Mouse (Mus musculus) forebrain, embryonic 12.5 days (tissue): ENCODE measurements at regions not wholly inside any gene's neighbourhood (a gene's known extent, or its start where the extent isn't known, plus 50 kb on each side); places are given as distances from the start of the nearest gene placed in this dataset.

ENCODE experiments used
- ATAC-seq: fragments of 200-750 bp; cut with Nextera tagmentation; 2 replicates; pipeline ENCODE4 v1.8.0; 2017; ENCODE audit warnings: moderate TSS enrichment; ENCODE audit not compliant: low FRiP score
- H3K27ac ChIP-seq: fragments of 300-500 bp; sonication (generic); 2 replicates; pipeline ENCODE4 v1.5.1; 2016; ENCODE audit warnings: mild to moderate bottlenecking
- H3K27me3 ChIP-seq: fragments of 300-500 bp; sonication (generic); 2 replicates; pipeline ENCODE4 v1.6.1; 2016; ENCODE audit warnings: mild to moderate bottlenecking
- H3K36me3 ChIP-seq: fragments of 300-500 bp; sonication (generic); replicated peaks from 2 replicates; pipeline ENCODE4 v1.6.1; 2016; ENCODE audit warnings: mild to moderate bottlenecking
- H3K4me1 ChIP-seq: fragments of 300-500 bp; sonication (generic); 2 replicates; pipeline ENCODE4 v1.6.1; 2016
- H3K4me2 ChIP-seq: fragments of 300-500 bp; sonication (generic); 2 replicates; pipeline ENCODE4 v1.6.1; 2016; ENCODE audit warnings: mild to moderate bottlenecking, moderate library complexity
- H3K4me3 ChIP-seq: fragments of 300-500 bp; sonication (generic); replicated peaks from 2 replicates; pipeline ENCODE4 v1.5.1; 2016; ENCODE audit warnings: mild to moderate bottlenecking
- H3K9ac ChIP-seq: fragments of 300-500 bp; sonication (generic); 2 replicates; pipeline ENCODE4 v1.6.1; 2016; ENCODE audit warnings: mild to moderate bottlenecking
- H3K9me3 ChIP-seq: fragments of 300-500 bp; sonication (generic); 2 replicates; pipeline ENCODE4 v1.6.1; 2016
- WGBS: fragments of 180-500 bp; shearing (Covaris S2); methylation state at CpG from one replicate; pipeline ENCODE4 v1.1.7; 2016; 5-methylcytosine and 5-hydroxymethylcytosine counted together

DNA sequence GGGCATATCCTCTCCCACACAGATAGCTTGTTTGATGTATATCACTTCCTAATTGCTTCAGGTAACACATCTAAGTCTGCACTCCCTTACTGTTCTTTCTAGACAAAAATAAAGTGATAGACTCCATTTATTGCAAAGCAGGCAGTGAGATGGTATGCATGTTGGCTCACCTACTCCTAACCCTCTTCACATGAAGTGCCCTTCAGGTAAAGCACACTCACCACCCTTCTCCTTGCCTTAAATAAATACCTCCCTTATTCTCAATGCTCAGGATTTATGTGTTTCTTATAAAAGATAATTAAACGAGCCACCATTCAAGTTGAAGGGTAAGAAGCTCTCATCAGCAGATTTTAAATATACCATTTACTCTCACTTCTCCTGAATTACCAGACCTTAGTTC, 1347.7 kb upstream of the Zeb2 start:
- no peaks in the 10 kb centered on the region for H3K27me3 ChIP-seq
- no peak overlapping the region for H3K4me3 ChIP-seq
- H3K27ac ChIP-seq: no peak overlapping the region
- no peaks in the 10 kb centered on the region for H3K4me1 ChIP-seq
- no peaks in the 10 kb centered on the region for H3K36me3 ChIP-seq
- H3K4me2 ChIP-seq: no peak overlapping the region
- no peaks in the 10 kb centered on the region for H3K9me3 ChIP-seq
- WGBS: 94% methylated on average over 1 of the region's 1 CpGs
- no peak for ATAC-seq
- no peak overlapping the region for H3K9ac ChIP-seq

DNA sequence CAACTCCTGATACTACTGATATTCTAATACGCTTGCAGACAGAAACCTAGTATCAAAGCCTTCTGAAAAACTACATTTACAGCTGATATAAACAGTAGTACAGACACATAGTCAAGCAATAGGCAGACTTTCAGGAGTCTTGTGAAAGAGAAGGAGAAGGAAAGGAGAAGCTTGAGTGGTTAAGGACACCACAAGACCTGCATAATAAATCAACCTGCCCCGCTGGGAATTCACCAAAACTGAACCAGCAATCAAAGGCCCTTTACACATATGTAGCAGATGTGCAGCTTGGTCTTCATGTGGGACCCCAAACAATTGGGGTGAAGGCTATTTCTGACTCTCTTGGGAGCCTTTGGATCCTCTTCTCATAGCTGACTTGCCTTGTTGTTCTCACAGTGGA, 1345.5 kb upstream of the Zeb2 start:
- no peak overlapping the region for H3K4me3 ChIP-seq
- WGBS: 90% methylated on average over 2 of the region's 2 CpGs
- no peak overlapping the region for H3K9ac ChIP-seq
- ATAC-seq: no peak
- H3K36me3 ChIP-seq: no peaks in the 10 kb centered on the region
- H3K4me2 ChIP-seq: no peak overlapping the region
- no peaks in the 10 kb centered on the region for H3K9me3 ChIP-seq
- H3K27ac ChIP-seq: no peak overlapping the region
- H3K27me3 ChIP-seq: no peaks in the 10 kb centered on the region
- no peaks in the 10 kb centered on the region for H3K4me1 ChIP-seq

DNA sequence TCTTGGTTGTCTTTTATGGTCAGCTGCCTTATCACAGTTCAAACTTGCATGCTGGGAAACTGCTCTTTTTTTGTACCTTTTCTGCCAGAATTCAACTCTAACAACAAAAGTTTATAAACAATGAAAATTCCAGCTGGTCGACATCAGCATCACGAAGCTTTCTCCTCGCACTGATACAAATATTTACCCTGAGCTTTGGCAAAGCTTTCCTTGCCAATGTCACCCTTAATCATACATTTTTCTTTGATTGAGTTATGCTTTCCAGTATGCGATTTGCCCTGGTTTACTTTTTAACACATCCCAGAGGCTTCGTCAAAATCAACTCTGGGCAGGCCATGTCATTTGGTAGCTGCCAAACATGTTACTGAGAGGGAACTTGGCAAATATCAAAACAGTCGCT, 1333.5 kb upstream of the Zeb2 start:
- Histone ChIP-seq H3K9ac (no peak overlapping the region), H3K4me3 (no peak overlapping the region), H3K4me1 (no peaks in the 10 kb centered on the region), H3K9me3 (no peaks in the 10 kb centered on the region), H3K27ac (no peak overlapping the region), H3K27me3 (no peaks in the 10 kb centered on the region), H3K36me3 (no peaks in the 10 kb centered on the region), H3K4me2 (no peak overlapping the region)
- WGBS: 72% methylated on average over 6 of the region's 6 CpGs
- no peak for ATAC-seq

DNA sequence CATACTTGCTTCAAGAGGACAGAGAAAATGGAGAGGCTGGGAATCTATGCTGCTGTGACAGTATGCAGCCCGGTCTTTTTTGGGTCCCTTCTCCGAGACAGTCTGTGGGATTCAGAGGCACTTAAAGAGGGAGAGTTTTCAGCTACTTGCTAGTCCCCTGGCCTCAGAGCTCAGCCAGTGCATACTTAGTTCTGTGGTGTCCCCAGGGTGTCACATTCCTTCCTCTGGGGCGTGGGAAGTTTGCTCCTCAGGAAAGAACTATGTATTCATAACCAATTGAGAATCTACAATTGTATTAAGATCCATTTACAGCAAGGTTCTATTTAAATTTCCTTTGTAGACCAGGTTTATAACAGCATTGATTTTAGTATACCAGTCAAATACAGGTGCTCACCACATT, 1328.1 kb upstream of the Zeb2 start:
- Histone ChIP-seq H3K27ac (no peak overlapping the region), H3K4me1 (peaks cover 8% of the 10 kb centered on the region; the same call in 1 of the 2 replicates), H3K36me3 (no peaks in the 10 kb centered on the region), H3K9me3 (no peaks in the 10 kb centered on the region), H3K27me3 (no peaks in the 10 kb centered on the region), H3K4me2 (no peak overlapping the region), H3K4me3 (no peak overlapping the region), H3K9ac (no peak overlapping the region)
- WGBS: 72% methylated on average over 3 of the region's 3 CpGs
- no peak for ATAC-seq

DNA sequence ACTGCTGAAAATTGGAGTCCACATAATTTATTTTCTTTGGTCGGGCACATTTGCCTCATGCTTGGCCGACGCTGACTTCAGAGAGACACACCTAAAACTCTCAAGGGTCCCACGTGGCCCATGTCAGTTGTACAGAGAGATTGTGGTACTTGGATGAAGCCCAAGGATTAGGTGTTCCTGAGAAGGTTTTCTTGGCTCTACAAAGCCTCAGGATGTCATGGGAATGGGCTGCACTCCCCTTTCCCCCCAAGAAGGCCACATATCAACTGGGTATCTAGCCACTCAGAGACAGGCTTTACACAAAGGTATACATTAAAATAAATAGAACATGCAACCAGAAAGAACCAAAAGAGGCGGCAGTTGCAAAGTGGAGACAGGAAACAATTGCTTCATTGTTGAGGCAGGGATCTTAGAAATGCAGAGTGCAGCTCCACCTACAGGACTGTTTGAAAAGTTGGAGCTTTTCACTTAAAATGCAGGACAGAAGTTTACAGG, 1326.5 kb upstream of the Zeb2 start:
- peak; percentile 66 for ATAC-seq
- Histone ChIP-seq H3K9ac (no peak overlapping the region), H3K9me3 (no peaks in the 10 kb centered on the region), H3K36me3 (no peaks in the 10 kb centered on the region), H3K27me3 (no peaks in the 10 kb centered on the region), H3K4me1 (peaks cover 8% of the 10 kb centered on the region; the same call in 1 of the 2 replicates), H3K4me2 (no peak overlapping the region), H3K27ac (no peak overlapping the region), H3K4me3 (no peak overlapping the region)
- WGBS: 45% methylated on average over 5 of the region's 5 CpGs

DNA sequence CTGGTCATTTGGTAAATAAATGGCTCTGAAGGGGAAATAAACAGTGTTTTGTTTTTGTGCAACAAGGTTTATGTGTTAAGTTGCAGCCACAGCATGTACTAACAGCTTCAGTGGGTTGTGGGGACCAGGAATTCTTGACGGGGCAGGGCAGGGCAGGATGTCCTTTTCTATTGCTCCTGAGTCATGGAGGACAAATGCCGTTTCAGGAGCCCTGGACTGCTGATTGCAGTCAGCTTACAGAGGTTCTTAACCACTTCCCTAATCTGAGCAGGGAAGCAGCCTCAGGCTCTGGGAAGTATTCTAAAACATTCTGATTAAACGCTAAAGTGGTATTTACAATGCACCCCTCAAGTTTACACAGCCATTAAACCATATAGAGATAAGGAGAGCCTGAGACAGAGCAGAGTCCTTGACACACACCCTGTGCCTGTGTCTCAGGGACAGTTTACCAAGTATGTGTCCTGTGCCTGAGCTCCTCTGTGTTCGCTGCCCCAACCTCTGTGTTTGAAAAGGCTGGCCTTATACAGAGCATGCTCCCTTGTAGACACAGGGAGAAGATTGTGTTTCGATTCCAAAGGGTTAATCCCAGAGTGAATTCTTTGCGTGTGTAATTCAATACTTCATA, 1326.0 kb upstream of the Zeb2 start:
- H3K9ac ChIP-seq: no peak overlapping the region
- 60% methylated on average over 6 of the region's 6 CpGs for WGBS

DNA sequence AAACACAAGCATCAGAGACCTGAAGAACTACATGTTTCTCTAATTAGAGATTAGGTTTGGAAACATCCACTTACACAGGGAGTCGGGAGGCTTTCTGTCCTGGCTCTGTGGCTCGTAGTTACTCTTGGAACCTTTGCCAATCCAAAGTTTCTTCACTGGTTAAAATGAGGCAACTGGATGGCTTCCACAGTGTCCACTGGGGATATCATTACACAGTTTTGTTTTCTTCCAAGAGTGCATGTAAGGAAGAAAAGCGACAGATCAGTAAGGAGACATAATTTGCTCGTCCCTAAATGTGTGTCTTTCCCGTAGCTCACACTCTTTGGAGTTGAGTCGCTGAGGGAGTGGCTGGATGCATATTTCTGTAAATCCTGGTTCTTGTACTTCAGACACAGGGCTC, 1325.4 kb upstream of the Zeb2 start:
- Histone ChIP-seq H3K27ac (no peak overlapping the region), H3K27me3 (no peaks in the 10 kb centered on the region), H3K4me2 (no peak overlapping the region), H3K9me3 (no peaks in the 10 kb centered on the region), H3K4me3 (no peak overlapping the region), H3K36me3 (no peaks in the 10 kb centered on the region), H3K9ac (no peak overlapping the region), H3K4me1 (peaks cover 8% of the 10 kb centered on the region; the same call in 1 of the 2 replicates)
- 81% methylated on average over 6 of the region's 6 CpGs for WGBS
- no peak for ATAC-seq

More for the DNA sequence above, 1326.0 kb upstream of the Zeb2 start:
- Histone ChIP-seq H3K36me3 (no peaks in the 10 kb centered on the region), H3K9me3 (no peaks in the 10 kb centered on the region), H3K4me2 (no peak overlapping the region), H3K27ac (no peak overlapping the region), H3K4me3 (no peak overlapping the region), H3K27me3 (no peaks in the 10 kb centered on the region), H3K4me1 (peaks cover 8% of the 10 kb centered on the region; the same call in 1 of the 2 replicates)
- peak; percentile 70 for ATAC-seq

DNA sequence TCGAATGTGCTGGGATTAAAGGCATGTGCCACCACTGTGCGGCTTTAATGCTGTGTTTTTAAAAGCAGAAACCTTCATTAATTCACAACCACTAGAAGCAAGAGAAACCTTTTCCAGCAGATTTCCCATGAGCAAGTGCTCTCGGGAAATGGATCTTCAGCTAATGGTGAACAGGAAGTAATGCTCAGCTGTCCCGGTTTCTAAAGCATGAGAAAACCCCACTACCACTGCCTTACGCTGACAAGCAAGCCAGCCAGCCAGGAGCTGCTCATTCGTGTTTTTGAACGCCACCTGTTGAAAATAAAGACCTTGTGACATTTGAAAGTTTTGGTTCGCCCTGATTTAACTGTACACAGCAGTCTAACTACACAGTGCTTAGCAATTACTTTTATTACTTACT, 1324.7 kb upstream of the Zeb2 start:
- no peak for ATAC-seq
- Histone ChIP-seq H3K36me3 (no peaks in the 10 kb centered on the region), H3K4me1 (peaks cover 8% of the 10 kb centered on the region; the same call in 1 of the 2 replicates), H3K27me3 (no peaks in the 10 kb centered on the region), H3K4me3 (no peak overlapping the region), H3K27ac (no peak overlapping the region), H3K4me2 (no peak overlapping the region), H3K9ac (no peak overlapping the region), H3K9me3 (no peaks in the 10 kb centered on the region)
- WGBS: 85% methylated on average over 8 of the region's 8 CpGs

DNA sequence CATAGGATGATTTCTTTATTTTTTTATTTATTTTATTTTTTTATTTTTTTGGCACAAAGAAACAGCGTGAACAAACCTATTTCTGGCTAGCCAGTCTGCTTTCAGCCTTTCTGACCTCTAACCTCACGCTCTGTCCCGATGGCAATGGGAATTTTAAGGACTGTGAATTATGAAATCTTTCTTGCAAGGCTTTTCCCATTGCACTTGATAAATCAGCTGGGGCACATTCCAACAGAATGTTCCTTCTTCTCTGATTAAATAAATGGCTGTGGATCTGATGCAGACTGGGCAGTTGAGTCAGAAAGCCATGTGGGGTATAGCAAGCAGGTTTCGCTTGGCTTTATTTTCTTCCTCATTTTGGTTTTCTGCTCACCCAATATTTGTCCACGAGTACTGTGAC, 1324.2 kb upstream of the Zeb2 start:
- Histone ChIP-seq H3K4me1 (peaks cover 8% of the 10 kb centered on the region; the same call in 1 of the 2 replicates), H3K27me3 (no peaks in the 10 kb centered on the region), H3K9ac (no peak overlapping the region), H3K9me3 (no peaks in the 10 kb centered on the region), H3K4me2 (no peak overlapping the region), H3K4me3 (no peak overlapping the region), H3K36me3 (no peaks in the 10 kb centered on the region), H3K27ac (no peak overlapping the region)
- WGBS: 91% methylated on average over 5 of the region's 5 CpGs
- ATAC-seq: no peak

DNA sequence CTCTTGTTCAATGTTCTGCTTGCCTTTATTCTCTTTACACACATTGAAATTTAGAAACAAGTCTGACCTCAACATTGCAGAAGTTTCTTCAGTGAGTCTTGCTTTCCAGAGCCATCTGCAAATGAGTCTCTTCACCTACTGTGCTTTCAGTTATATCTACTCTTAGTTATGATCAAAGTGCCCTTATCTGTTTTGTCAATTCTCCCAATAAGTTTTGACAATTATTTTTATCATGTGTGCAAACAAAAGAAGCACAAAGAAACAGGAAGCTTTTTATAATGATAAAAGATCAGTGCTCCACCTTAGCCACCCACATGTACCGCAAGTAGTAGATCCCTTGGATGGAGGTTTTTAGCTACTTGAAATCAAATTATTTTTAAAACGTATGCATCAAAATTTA, 1322.8 kb upstream of the Zeb2 start:
- Histone ChIP-seq H3K9ac (no peak overlapping the region), H3K4me3 (no peak overlapping the region), H3K27ac (no peak overlapping the region), H3K4me2 (no peak overlapping the region), H3K27me3 (no peaks in the 10 kb centered on the region), H3K9me3 (no peaks in the 10 kb centered on the region), H3K36me3 (no peaks in the 10 kb centered on the region), H3K4me1 (peaks cover 8% of the 10 kb centered on the region; the same call in 1 of the 2 replicates)
- WGBS: 82% methylated on average over 2 of the region's 2 CpGs
- ATAC-seq: no peak

DNA sequence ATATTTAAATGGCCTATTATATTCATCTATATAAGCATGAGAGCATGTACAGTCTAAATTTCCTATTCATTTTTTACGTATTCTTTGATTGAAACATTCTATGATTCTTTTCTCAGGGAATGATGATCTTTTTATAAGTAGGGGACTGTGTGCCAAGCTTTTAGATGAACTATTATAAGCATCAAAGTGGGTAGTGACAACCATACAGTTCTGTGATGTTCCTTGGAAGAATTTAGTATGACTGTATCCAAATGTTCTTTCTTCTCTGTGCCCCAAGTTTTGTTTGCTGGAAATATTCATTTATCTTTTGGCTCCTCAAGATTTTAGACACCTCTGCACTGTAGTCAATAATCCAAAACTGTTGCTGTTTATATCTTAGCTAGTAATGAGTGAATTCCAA, 1301.1 kb upstream of the Zeb2 start:
- H3K4me3 ChIP-seq: no peak overlapping the region
- H3K27ac ChIP-seq: no peak overlapping the region
- no peaks in the 10 kb centered on the region for H3K9me3 ChIP-seq
- no peak overlapping the region for H3K9ac ChIP-seq
- ATAC-seq: no peak
- WGBS: 90% methylated on average over 1 of the region's 1 CpGs
- H3K4me2 ChIP-seq: no peak overlapping the region
- H3K27me3 ChIP-seq: no peaks in the 10 kb centered on the region
- H3K36me3 ChIP-seq: no peaks in the 10 kb centered on the region
- no peaks in the 10 kb centered on the region for H3K4me1 ChIP-seq

DNA sequence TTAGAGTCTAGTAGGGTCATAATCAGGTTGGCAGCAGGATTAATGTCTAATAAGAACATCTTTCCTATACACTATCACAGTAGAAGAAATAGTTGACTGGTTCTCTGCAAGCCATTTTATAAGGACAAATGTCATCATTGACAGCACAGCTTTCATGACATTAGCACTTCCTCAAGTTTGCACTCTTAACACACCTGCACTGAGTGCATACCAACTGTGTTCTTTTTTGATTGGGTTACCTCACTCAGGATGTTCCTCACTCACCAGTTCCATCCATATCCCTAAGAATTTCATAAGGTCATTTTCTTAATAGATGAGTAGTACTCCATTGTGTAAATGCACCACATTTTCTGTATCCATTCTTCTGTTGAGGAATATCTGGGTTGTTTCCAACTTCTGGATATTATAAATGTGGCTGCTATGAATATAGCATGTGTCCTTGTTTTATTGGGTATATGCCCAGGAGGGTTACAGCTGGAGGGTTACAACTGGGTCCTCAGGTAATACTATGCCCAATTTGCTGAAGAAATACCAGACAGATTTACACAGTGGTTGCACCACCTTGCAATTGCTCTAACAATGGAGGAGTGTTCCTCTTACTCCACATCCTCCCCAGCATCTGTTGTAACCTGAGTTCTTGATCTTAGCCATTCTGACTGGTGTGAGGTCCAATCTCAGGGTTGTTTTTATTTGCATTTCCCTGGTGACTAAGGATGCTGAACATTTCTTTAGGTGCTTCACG, 1285.3 kb upstream of the Zeb2 start:
- H3K27me3 ChIP-seq: no peaks in the 10 kb centered on the region
- no peaks in the 10 kb centered on the region for H3K36me3 ChIP-seq
- no peaks in the 10 kb centered on the region for H3K4me1 ChIP-seq
- H3K9ac ChIP-seq: no peak overlapping the region
- no peak overlapping the region for H3K4me3 ChIP-seq
- 82% methylated on average over 1 of the region's 1 CpGs for WGBS
- H3K27ac ChIP-seq: no peak overlapping the region
- H3K4me2 ChIP-seq: no peak overlapping the region
- no peak for ATAC-seq
- H3K9me3 ChIP-seq: no peaks in the 10 kb centered on the region

DNA sequence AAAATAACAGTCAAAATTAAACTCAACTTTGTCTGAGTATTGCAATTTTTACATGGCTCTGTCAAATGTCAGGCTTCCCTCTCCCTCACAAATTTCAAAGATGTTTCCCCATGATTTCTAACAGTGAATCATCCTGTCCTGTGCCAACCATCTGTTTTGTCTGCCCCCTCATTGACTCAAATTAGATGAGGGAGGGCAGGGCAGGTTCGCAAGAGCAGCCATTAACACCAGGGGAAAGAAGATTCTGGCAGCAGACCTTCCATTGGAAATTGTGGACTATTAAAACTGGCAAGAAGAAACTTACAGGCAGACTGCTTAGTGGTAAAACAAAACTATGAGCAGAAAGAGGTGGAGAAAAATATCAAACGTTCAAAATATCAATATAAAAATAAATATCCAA, 1277.0 kb upstream of the Zeb2 start:
- Histone ChIP-seq H3K36me3 (no peaks in the 10 kb centered on the region), H3K9me3 (no peaks in the 10 kb centered on the region), H3K9ac (no peak overlapping the region), H3K4me2 (no peak overlapping the region), H3K4me3 (no peak overlapping the region), H3K27me3 (no peaks in the 10 kb centered on the region), H3K27ac (no peak overlapping the region), H3K4me1 (no peaks in the 10 kb centered on the region)
- no peak for ATAC-seq
- 85% methylated on average over 2 of the region's 2 CpGs for WGBS
